Mouse (Mus musculus): ENCODE data around the gene Thbd. TPM values are rescaled to one million over a fixed set of nuclear protein-coding genes. Genes with fewer than 3 reads are reported as not detected.

Thbd gene
- total RNA-seq, 1 experiment from 2014 or later = 32.6 TPM

GRCm38 (mm10) chr2:148425709-148426382, 17.9 kb upstream of the Thbd start:
- no peak for DNase-seq

DNA sequence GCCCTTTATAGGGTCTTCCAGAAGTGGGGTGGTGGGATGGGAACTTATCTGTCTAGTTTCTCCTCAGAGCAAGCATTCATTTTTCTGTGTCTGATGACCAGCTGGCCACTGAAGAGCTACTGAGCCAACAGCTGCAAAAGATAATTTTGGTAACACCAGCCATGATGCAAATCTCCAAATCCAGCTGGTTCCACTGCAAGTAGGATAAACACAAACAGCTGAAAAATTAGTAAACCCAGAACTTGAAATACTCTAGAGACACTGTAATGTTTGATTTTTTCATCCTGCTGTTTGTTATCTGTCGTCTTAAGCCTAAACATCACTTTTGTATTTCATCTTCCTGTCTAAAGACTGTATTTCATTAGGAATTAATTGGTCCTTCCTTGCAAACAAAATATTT, 13.7 kb upstream of the Thbd start:
- no peak for DNase-seq

DNA sequence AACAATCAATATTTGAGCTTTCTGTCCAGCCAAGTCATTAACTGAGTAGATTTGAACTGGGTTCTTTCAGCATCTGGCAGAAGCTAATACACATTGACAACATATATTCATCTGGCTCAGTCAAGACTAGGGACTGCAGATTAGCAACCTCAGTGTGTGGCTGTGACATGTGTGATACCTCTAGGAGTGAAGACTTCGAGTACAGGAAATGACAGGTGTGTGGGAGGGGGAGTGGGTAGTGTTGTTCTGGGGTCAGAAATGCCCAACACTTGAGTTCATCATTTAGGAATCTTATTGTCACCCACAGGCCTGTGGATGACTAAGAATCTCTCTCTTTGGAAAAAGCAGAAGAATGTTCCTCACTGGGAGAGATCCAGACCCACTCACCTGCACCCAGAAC, 13.1 kb upstream of the Thbd start:
- DNase-seq = no peak

DNA sequence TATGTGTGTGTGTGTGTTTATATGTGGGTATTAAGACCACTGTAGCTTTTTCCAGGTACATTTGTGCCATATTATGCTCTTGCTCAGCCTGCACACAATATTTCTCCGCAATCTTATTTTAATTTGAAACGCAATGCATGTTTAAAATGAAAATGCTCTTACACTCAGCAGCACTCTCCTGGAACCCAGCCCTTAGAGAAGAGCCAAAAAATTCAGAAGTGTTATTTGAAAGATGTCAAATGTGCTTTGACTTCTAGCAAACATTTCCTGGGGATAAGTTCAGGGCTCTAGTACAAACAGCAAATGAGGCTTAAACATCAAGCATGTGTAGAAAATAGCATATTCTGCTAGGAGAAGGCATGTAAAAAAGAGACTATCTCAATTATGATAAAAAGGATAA, 11.8 kb upstream of the Thbd start:
- DNase-seq = no peak

DNA sequence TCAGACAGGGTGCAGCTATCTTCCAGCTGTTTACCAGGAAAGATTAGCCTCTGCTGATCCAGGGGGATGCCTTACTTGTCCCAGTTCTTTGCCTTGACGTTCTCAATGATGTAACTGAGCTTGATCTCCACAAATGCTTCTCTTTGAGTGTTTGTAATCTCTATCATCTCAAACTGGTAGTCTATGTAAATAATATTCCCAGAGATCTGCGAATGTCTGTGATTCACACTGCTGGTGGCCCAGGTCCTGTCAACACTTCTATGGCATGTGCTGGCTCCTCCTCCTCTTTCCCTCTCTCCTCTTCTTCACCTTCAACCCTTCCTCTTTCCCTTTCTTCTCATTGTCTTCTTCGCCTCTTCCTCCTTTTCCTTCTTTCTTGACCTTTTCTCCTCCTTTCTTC, 11.2 kb upstream of the Thbd start:
- DNase-seq = no peak

GRCm38 (mm10) chr2:148409821-148410220, 1.8 kb upstream of the Thbd start:
- no peak for DNase-seq

- peak; percentile 94 for DNase-seq
These were observed 1.2 kb upstream of the Thbd start for GRCm38 (mm10) chr2:148409141-148409540.

DNA sequence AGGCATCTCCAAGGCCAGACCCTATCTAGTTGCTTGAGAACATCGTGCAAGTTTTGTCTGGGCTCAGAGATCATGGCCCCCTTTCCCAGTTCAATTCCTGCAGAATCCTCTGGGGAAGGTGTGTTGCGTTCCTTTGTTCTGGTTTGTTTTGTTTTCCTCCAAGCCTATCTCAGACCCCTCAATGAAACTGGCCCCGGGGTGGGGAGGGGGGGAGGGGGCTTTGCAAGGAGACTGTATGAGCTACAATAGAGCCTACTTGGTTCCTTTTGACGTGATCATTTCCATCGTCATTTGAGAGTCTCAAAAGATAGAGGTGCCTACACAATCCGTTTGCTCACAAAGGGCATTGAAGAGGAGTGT, 753 bp upstream of the Thbd start:
- no peak for DNase-seq

DNA sequence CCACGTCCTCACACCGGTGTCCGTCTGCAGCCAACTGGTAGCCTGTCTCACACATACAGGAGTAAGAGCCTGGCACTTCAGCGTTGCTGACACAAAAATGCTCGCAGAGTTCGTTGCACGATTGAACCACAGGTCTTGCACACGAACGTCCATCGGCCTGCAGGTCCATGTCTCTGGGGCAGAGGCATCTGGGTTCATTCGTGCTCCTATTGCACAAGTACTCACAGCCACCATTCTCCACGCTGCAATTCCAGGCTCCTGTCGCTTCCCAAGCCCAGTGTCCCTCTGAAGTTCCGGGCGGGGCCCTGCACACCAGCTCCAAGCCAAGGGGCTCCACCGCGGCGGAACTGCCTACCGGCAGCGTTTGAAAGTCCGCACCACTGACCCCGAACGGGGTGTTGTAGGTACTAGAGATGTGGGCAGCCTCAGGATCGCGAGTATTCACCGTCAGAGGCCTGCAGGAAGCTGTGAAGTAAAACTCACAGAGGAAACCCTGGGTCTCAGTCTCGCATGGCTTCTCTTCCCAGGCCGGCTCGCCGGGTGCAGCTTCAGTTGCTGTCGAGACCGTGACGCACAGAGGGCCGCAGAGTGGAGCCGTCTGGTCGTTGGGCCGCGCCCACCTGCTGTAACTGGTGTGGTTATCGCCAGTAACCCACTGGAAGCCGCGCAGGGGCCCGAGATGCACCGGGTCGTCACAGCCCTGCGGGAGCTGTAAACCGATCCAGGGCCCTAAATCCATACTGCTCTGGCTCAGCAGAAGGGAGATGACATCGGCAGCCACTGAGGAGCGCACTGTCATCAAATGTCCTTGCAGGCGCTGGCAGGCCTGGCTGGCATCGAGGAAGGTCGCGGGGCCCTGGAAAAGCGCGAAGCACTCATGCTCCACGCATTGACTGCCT, 768 bp downstream of the Thbd start:
- DNase-seq = peak; percentile 87

GRCm38 (mm10) chr2:148406160-148406970, 1.6 kb downstream of the Thbd start:
- peak; percentile 60 for DNase-seq

DNA sequence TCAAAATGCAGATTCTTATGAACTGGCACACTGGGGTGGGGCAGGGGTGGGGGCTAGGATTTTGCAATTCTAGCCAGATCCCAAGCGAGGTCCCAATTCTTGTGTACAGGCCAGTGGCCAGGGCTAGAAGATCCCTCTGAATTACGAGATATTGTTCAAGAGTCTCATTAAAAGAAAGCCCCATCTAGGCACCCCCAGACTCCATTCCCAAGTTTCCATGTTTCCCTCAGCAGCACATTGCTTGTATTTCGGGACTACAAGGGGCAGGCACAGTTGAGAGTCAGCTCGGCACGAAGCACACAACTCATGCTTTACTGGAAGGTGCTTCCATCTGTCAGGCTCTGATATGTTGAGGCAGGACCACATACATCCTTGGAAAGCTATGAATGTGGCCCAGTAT, 3.1 kb downstream of the Thbd start:
- no peak for DNase-seq

- peak; percentile 8 for DNase-seq
These were observed 5.8 kb downstream of the Thbd start for GRCm38 (mm10) chr2:148402227-148402626.

GRCm38 (mm10) chr2:148398901-148399685, 8.9 kb downstream of the Thbd start:
- DNase-seq = no peak

DNA sequence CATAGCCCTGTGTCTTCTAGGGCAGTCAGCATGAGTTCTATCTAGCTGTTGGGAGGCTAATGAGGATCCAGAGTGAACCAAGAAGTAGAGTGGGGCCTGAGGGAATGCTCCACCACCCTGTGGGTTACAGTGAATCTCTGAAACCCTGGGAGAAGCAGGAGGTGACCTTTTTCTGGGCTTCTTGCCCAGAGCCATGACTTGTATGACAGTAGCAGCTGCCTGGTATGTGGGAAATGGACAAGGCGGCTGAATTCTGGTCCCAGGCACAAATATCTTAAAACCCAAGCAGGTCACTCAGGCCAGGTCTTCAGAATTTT, 10.2 kb downstream of the Thbd start:
- peak; percentile 58 for DNase-seq

- DNase-seq = no peak
These were observed 10.8 kb downstream of the Thbd start for GRCm38 (mm10) chr2:148397015-148397783.

- DNase-seq = no peak
These were observed 11.8 kb downstream of the Thbd start for GRCm38 (mm10) chr2:148396209-148396608.

- DNase-seq = peak; percentile 53
These were observed 12.6 kb downstream of the Thbd start, which contains the start of gene Sstr4 for GRCm38 (mm10) chr2:148395131-148396051. Sstr4 (plus strand) TSS chr2:148395344.

GRCm38 (mm10) chr2:148393846-148394245, 14.1 kb downstream of the Thbd start:
- DNase-seq = no peak

- no peak for DNase-seq
These were observed 14.8 kb downstream of the Thbd start for GRCm38 (mm10) chr2:148393149-148393548.

All from adrenal gland, postnatal 14 days (tissue).